Mouse (Mus musculus): ENCODE data around the gene Gm28230.

Gm28230 gene

GRCm38 (mm10) chr2:74724244-74725015, 2.1 kb upstream of the Gm28230 start:
- DNase-seq (ENCODE audit: low read depth, low spot score), result no peak

DNA sequence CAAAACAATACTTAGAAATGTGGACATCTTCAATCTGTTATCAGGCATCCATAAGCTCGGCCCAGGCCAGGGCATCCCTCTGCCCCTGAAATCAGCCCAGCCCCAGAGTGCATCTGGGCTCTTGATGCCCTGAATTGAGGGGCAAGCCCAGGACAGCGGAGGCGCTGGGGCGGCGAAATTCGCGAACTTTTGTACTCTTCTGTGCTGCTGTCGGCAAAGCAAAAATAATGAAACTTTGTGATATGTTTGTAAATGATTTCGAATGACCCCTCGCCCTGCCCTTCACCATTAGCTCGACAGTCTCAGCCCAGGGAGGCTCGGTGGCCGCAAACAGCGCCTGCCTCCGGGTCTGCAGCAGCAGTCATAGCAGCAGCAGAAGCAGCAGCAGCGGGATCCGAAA, 1.4 kb upstream of the Gm28230 start:
- DNase-seq (ENCODE audit: low read depth, low spot score), result no peak

- no peak for DNase-seq (ENCODE audit: low read depth, low spot score)
Measured at GRCm38 (mm10) chr2:74726973-74727639, 578 bp downstream of the Gm28230 start.

GRCm38 (mm10) chr2:74727640-74728302, 1.2 kb downstream of the Gm28230 start:
- no peak for DNase-seq (ENCODE audit: low read depth, low spot score)

GRCm38 (mm10) chr2:74728303-74728680, 1.8 kb downstream of the Gm28230 start:
- DNase-seq (ENCODE audit: low read depth, low spot score), result no peak

GRCm38 (mm10) chr2:74730331-74730730, 3.8 kb downstream of the Gm28230 start:
- no peak for DNase-seq (ENCODE audit: low read depth, low spot score)

DNA sequence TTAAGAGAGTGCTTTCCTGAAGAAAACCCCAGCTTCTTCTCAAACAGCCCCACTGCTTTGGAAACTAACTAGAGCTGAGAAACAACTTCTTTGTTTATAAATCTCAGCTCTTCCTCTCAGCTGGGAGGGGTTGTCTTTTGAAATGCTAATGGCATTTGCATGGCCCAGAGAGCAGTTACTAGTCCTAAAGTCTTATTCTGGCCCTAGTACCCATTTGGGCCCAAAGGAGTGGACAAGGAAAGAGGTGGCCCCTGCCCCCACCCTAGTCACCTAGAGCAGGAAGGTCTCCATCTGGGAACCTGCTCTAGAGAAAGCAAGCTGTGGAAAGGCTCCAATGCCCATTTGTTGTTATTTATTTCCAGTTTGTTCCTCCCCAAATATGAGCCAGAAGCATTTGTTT, 4.5 kb downstream of the Gm28230 start:
- DNase-seq (ENCODE audit: low read depth, low spot score), result no peak

DNA sequence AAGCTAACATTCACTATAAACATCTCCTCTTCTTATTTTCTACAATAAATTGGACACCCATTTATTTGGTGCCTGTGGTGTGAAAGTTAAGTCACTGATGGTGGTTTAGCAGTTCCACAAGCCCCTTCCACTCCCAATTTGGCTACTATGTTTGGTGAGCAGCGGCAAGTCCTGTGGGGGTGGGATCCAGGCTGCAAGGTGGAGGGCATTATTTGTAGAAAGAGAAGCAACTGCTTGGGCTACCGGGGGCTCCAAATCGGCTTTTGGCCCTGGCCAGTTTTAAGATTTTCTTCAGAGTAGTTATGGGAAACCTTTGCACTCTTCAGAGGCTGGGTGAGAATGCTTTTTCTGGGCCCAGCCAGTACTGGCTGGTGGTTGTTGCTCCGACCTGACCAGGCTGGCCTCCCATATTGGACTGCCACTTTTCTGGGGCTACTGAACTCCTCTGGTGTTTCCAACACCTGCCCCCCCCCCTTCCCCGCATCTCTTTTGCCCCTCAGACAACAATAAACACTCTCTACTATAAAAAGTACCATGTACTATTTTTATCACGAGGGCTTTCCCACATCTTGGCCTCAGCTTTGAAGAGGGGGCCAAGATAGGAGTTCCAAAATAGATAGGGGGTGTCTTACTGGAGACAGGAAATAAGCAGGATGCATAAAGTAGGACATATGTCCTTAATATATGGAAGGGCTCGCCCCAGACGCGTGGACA, 5.4 kb downstream of the Gm28230 start:
- DNase-seq (ENCODE audit: low read depth, low spot score), result no peak

DNA sequence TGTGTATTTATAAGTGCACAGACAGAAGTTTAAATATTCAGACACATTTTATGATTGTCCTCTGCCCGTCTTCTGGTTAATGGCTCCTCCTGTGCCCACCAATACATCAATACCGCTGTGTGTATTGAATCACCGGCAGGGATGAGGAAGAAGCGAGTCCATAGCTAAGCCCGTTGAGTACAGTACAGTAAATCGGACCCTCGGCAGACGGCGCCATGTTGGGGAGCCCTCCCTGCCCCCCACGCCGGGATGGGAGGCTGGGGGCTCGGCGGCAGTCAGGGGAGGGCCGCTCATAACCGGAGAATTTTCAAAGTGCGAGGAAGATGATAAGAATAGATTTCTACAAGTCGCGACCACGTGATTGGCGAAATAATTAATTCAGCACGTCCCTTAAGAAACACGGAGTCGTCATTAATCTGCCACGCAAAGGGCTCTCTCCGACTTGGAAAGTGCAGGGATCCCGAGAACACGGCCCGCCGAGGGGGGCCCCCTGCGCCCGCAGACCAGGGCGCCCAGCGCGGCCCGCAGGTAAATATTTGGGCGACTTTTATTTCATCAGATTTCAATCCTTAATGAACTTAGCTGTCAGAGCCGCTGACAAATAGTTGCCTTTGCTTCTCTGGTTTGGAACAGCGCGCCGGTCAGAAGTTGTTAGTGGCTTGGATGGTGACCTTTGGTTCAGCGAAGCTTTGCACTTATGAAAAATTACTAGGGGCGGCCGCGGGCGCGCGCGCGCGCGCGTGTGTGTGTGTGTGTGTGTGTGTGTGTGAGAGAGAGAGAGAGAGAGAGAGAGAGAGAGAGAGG, 6.2 kb downstream of the Gm28230 start:
- no peak for DNase-seq (ENCODE audit: low read depth, low spot score)

- DNase-seq (ENCODE audit: low read depth, low spot score), result no peak
Measured at GRCm38 (mm10) chr2:74733317-74733661, 6.8 kb downstream of the Gm28230 start.

- no peak for DNase-seq (ENCODE audit: low read depth, low spot score)
Measured at GRCm38 (mm10) chr2:74733765-74734164, 7.2 kb downstream of the Gm28230 start.

- DNase-seq (ENCODE audit: low read depth, low spot score), result no peak
Measured at GRCm38 (mm10) chr2:74734451-74734850, 7.9 kb downstream of the Gm28230 start.

GRCm38 (mm10) chr2:74734996-74735811, 8.7 kb downstream of the Gm28230 start:
- no peak for DNase-seq (ENCODE audit: low read depth, low spot score)

- DNase-seq (ENCODE audit: low read depth, low spot score), result no peak
Measured at GRCm38 (mm10) chr2:74735851-74736687, 9.5 kb downstream of the Gm28230 start.

DNA sequence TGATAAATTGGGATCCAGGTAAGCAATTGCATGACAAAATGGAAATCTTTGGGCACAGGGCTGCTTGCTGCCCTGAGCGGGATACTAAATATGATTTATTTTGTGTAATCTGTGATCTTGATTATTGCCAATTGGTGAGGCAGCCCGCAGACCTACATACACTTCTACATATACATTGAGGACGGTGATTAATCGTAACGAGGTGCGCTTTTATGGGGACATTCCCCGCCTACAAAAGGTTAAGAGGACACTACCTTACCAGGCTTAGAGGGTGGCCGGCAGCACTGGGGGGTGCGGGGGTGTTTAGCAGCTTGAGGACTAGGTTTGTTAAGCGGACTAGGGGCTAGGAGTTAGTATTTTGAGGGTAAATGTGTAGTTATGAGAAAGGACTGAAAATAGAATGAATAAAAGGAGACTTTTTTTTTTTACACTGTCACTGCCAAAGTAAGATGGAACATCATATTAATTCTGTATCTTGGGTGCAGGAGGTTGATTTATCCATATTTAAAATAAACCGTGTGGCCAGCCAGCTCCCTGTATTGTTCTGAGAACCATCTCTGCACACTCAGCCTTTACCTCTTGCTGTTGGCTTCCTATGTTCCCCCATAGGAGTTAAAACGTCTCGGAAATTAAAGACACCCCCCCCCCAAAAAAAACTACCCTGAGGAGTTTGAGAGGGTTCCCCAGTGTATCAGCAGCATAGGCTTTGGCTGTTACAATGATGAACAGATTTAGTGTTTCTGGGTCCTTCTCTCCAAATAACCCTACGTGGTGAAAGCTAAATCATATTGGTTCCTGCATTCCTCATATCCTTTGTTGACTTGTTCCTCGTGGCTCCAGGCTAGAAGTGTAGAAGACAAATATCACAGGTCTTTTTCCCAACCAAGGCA, 10.4 kb downstream of the Gm28230 start:
- no peak for DNase-seq (ENCODE audit: low read depth, low spot score)

- no peak for DNase-seq (ENCODE audit: low read depth, low spot score)
Measured at GRCm38 (mm10) chr2:74737578-74738070, 11.1 kb downstream of the Gm28230 start.

- no peak for DNase-seq (ENCODE audit: low read depth, low spot score)
Measured at GRCm38 (mm10) chr2:74738623-74739475, 12.3 kb downstream of the Gm28230 start.

DNA sequence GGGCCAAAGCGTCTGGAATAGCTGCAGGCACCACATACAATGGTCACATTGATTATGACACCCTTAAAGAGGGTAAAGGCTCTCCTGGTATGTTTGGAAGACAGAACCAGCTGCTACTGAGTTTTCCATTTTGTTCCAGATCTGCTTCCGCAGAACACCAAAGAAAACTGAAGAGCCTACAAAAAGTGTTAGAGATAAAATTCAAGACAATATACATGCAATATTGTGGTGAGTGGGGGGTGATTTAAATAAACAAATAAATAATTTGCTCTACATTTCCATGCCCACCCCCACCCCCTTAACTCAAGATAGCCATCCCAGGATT, 12.9 kb downstream of the Gm28230 start:
- DNase-seq (ENCODE audit: low read depth, low spot score), result no peak

All from c-Kit-negative CD71-positive TER-119-positive erythroid progenitor cells, embryonic 14.5 days (primary cell).